Mouse (Mus musculus) gonadal fat pad, adult 2 months (tissue): ENCODE measurements around the gene Trp73. TPM values are rescaled to one million over a fixed set of nuclear protein-coding genes. Genes with fewer than 3 reads are reported as not detected.
A peak's percentile ranks its signal among the peaks of the same experiment; 100 is the strongest.

ENCODE experiments used
- DNase-seq: peaks from one replicate; pipeline ENCODE4 v3.0.0-alpha.2; 2012; ENCODE audit warnings: low read depth
- polyA plus RNA-seq: library from polyadenylated mRNA; depleted of rRNA; stranded (reverse); fragments of >200 nt; gene quantifications from 2 replicates; pipeline ENCODE4 v1.2.3, GENCODE M21; 2012

Trp73 gene
- polyA plus RNA-seq, 1 experiment = 0.82 TPM

GRCm38 (mm10) chr4:154103912-154104311 is 36.1 kb downstream of the Trp73 start:
- no peak for DNase-seq

GRCm38 (mm10) chr4:154103386-154103785 is 36.6 kb downstream of the Trp73 start:
- no peak for DNase-seq

GRCm38 (mm10) chr4:154099361-154099760 is 40.6 kb downstream of the Trp73 start:
- DNase-seq = no peak

GRCm38 (mm10) chr4:154096111-154096510 is 43.9 kb downstream of the Trp73 start:
- no peak for DNase-seq

- no peak for DNase-seq
Observed at GRCm38 (mm10) chr4:154093210-154093609, 46.8 kb downstream of the Trp73 start.

- no peak for DNase-seq
Observed at GRCm38 (mm10) chr4:154091356-154091755, 48.7 kb downstream of the Trp73 start.

GRCm38 (mm10) chr4:154089205-154089604 is 50.8 kb downstream of the Trp73 start:
- no peak for DNase-seq

- no peak for DNase-seq
Observed at GRCm38 (mm10) chr4:154086436-154086835, 53.6 kb downstream of the Trp73 start.

- no peak for DNase-seq
Observed at GRCm38 (mm10) chr4:154085856-154086255, 54.2 kb downstream of the Trp73 start.

GRCm38 (mm10) chr4:154081974-154082373 is 58.0 kb downstream of the Trp73 start:
- no peak for DNase-seq

- no peak for DNase-seq
Observed at GRCm38 (mm10) chr4:154081021-154081420, 59.0 kb downstream of the Trp73 start.

- no peak for DNase-seq
Observed at GRCm38 (mm10) chr4:154080211-154080610, 59.8 kb downstream of the Trp73 start.

- no peak for DNase-seq
Observed at GRCm38 (mm10) chr4:154071941-154072340, 68.1 kb downstream of the Trp73 start.

- DNase-seq = no peak
Observed at GRCm38 (mm10) chr4:154071521-154071920, 68.5 kb downstream of the Trp73 start.

GRCm38 (mm10) chr4:154070896-154071295 is 69.1 kb downstream of the Trp73 start:
- DNase-seq = no peak

GRCm38 (mm10) chr4:154064827-154065773 is 74.9 kb downstream of the Trp73 start:
- no peak for DNase-seq

GRCm38 (mm10) chr4:154057696-154058095 is 82.3 kb downstream of the Trp73 start:
- DNase-seq = no peak

GRCm38 (mm10) chr4:154056661-154057060 is 83.3 kb downstream of the Trp73 start:
- DNase-seq = no peak

GRCm38 (mm10) chr4:154056046-154056445 is 84.0 kb downstream of the Trp73 start:
- no peak for DNase-seq

GRCm38 (mm10) chr4:154055482-154055881 is 84.5 kb downstream of the Trp73 start:
- DNase-seq = no peak

- no peak for DNase-seq
Observed at GRCm38 (mm10) chr4:154053065-154053464, 86.9 kb downstream of the Trp73 start.

- peak; percentile 97 for DNase-seq
Observed at GRCm38 (mm10) chr4:154051401-154051800, 88.6 kb downstream of the Trp73 start.

- DNase-seq = no peak
Observed at GRCm38 (mm10) chr4:154045837-154046236, 94.2 kb downstream of the Trp73 start.
